8 mouse cellular contexts compared by ENCODE assay signal in the genomic region with DNA sequence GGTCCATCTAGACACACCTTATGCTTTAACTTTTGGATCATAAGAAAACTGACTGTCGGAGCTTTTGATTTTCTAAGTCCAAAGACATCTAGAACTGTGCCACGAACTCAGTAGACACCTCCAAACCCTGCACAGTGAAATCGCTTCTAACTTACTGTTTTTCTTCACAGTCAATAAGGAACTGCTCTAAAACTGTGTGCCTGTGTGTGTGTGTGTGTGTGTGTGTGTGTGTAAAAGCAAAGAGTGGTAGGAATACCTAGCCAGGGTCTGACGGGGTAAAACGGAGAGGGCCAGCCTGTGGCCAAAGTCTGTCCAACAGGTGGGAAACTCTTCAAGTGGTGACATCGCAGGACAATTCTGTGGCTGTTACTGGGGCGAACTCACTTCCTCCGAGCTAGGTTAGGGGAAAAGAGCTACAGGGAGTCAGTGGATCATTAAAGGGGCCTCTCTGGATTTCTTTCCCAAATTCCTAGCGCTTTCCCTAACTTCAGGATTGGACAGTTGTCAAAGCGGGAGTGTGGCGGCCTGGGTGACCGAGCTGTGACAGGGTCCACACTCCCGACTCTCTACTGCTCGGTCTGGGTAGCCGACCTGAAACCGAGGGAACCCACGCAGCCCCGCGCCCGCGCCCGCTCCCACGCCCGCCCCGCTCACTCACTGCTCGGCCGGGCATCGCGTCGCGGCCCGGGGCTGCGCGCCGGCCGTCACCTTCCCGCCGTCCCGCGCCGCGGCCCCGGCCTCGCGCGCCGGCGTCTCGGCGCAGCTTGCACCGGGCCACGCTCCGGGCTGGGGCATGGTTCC. TPM values are rescaled to one million over a fixed set of nuclear protein-coding genes. Genes with fewer than 3 reads are reported as not detected.
DNase-seq lines count a peak whose midpoint lies in the region; ATAC-seq lines count a peak whose summit lies in the region.

No protein-coding gene starts in this region.

- peaks cover 47% of the 10 kb centered on the region for H3K4me1 ChIP-seq in erythroblast, embryonic 14.5 days (ENCODE audit: control insufficient read depth)
- peaks cover 16% of the 10 kb centered on the region for H3K4me1 ChIP-seq in embryonic facial prominence, embryonic 14.5 days (ENCODE audit: control insufficient read depth, insufficient read depth, low read length)
- H3K4me1 ChIP-seq in hindbrain, embryonic 13.5 days (replicated peaks): peaks cover 29% of the 10 kb centered on the region
- H3K4me1 ChIP-seq in liver, embryonic 12.5 days: peaks cover 57% of the 10 kb centered on the region
- peaks cover 31% of the 10 kb centered on the region for H3K4me1 ChIP-seq in neural tube, embryonic 13.5 days (replicated peaks)

- peak overlapping the region; percentile 82 for H3K4me2 ChIP-seq in embryonic facial prominence, embryonic 14.5 days (ENCODE audit: low read depth, low read length)
- peak overlapping the region; percentile 85 for H3K4me2 ChIP-seq in hindbrain, embryonic 13.5 days
- peak overlapping the region; percentile 85 for H3K4me2 ChIP-seq in liver, embryonic 12.5 days
- H3K4me2 ChIP-seq in neural tube, embryonic 13.5 days: peak overlapping the region; percentile 85

- H3K36me3 ChIP-seq in erythroblast, embryonic 14.5 days (ENCODE audit: control insufficient read depth): peaks cover 30% of the 10 kb centered on the region
- peaks cover 19% of the 10 kb centered on the region; the same call in 1 of the 2 replicates for H3K36me3 ChIP-seq in embryonic facial prominence, embryonic 14.5 days (ENCODE audit: control insufficient read depth, insufficient read depth, low read length)
- peaks cover 11% of the 10 kb centered on the region for H3K36me3 ChIP-seq in hindbrain, embryonic 13.5 days
- peaks cover 25% of the 10 kb centered on the region for H3K36me3 ChIP-seq in liver, embryonic 12.5 days
- H3K36me3 ChIP-seq in neural tube, embryonic 13.5 days: peaks cover 18% of the 10 kb centered on the region

- H3K9me3 ChIP-seq in erythroblast, embryonic 14.5 days (ENCODE audit: control insufficient read depth, low read length): no peaks in the 10 kb centered on the region
- no peaks in the 10 kb centered on the region for H3K9me3 ChIP-seq in embryonic facial prominence, embryonic 14.5 days (ENCODE audit: control insufficient read depth, low read length)
- no peaks in the 10 kb centered on the region for H3K9me3 ChIP-seq in hindbrain, embryonic 13.5 days
- H3K9me3 ChIP-seq in liver, embryonic 12.5 days (replicated peaks): no peaks in the 10 kb centered on the region
- H3K9me3 ChIP-seq in neural tube, embryonic 13.5 days: no peaks in the 10 kb centered on the region

- DNase-seq in CD4-positive helper T cell, adult 2 months (ENCODE audit: low read depth, low spot score): peak; percentile 45
- no peak for DNase-seq in embryonic facial prominence, embryonic 14.5 days (ENCODE audit: low spot score)
- no peak for DNase-seq in layer of hippocampus, adult 11-12 months (ENCODE audit: low spot score)

- 3% methylated on average over 30 of the region's 53 CpGs for WGBS in embryonic facial prominence, embryonic 14.5 days
- WGBS in hindbrain, embryonic 13.5 days: 3% methylated on average over 53 of the region's 53 CpGs
- WGBS in liver, embryonic 12.5 days (ENCODE audit: insufficient replicate concordance): 2% methylated on average over 46 of the region's 53 CpGs
- WGBS in neural tube, embryonic 13.5 days: 3% methylated on average over 51 of the region's 53 CpGs

- H3K9ac ChIP-seq in embryonic facial prominence, embryonic 14.5 days (ENCODE audit: low read depth, low read length): peak overlapping the region; percentile 87
- peak overlapping the region; percentile 84 for H3K9ac ChIP-seq in hindbrain, embryonic 13.5 days
- peak overlapping the region; percentile 90 for H3K9ac ChIP-seq in liver, embryonic 12.5 days
- peak overlapping the region; percentile 84 for H3K9ac ChIP-seq in neural tube, embryonic 13.5 days

- no peaks in the 10 kb centered on the region for H3K27me3 ChIP-seq in erythroblast, embryonic 14.5 days (ENCODE audit: control insufficient read depth)
- no peaks in the 10 kb centered on the region for H3K27me3 ChIP-seq in embryonic facial prominence, embryonic 14.5 days (replicated peaks; ENCODE audit: control insufficient read depth, insufficient read depth, low read length)
- H3K27me3 ChIP-seq in hindbrain, embryonic 13.5 days: no peaks in the 10 kb centered on the region
- H3K27me3 ChIP-seq in liver, embryonic 12.5 days (replicated peaks): no peaks in the 10 kb centered on the region
- no peaks in the 10 kb centered on the region for H3K27me3 ChIP-seq in neural tube, embryonic 13.5 days

- peak overlapping the region; percentile 55; the same call in 1 of the 2 replicates for H3K27ac ChIP-seq in embryonic facial prominence, embryonic 14.5 days (replicated peaks; ENCODE audit: low read depth, low read length)
- H3K27ac ChIP-seq in hindbrain, embryonic 13.5 days: peak overlapping the region; percentile 23; the same call in 1 of the 2 replicates
- H3K27ac ChIP-seq in liver, embryonic 12.5 days: peak overlapping the region; percentile 77
- H3K27ac ChIP-seq in neural tube, embryonic 13.5 days (replicated peaks): peak overlapping the region; percentile 59; the same call in 1 of the 2 replicates

- no peak for ATAC-seq in erythroblast, adult 5-6 weeks (replicated peaks; ENCODE audit: low FRiP score, poor library complexity, severe bottlenecking)
- ATAC-seq in embryonic facial prominence, embryonic 14.5 days (ENCODE audit: low read depth): peak; percentile 63; the same call in 1 of the 2 replicates
- peak; percentile 80; the same call in 1 of the 2 replicates for ATAC-seq in hindbrain, embryonic 13.5 days (ENCODE audit: low FRiP score)
- peak; percentile 69 for ATAC-seq in liver, embryonic 12.5 days
- peak; percentile 85 for ATAC-seq in neural tube, embryonic 13.5 days (ENCODE audit: low read depth)

- peak overlapping the region; percentile 94 for H3K4me3 ChIP-seq in erythroblast, embryonic 14.5 days (replicated peaks)
- H3K4me3 ChIP-seq in embryonic facial prominence, embryonic 14.5 days (ENCODE audit: low read depth, low read length): peak overlapping the region; percentile 91
- H3K4me3 ChIP-seq in hindbrain, embryonic 13.5 days: peak overlapping the region; percentile 87
- H3K4me3 ChIP-seq in liver, embryonic 12.5 days: peak overlapping the region; percentile 98
- peak overlapping the region; percentile 88 for H3K4me3 ChIP-seq in neural tube, embryonic 13.5 days

RNA-seq across cellular contexts. Expression of gene Otulin, which starts 0.5 kb away (rescaled TPM):
- polyA plus RNA-seq in erythroblast, embryonic 14.5 days (2012): 1.0 and 1.3 TPM in 2 replicates
- total RNA-seq in erythroblast, adult 5-6 weeks (2015; ENCODE audit: low replicate concordance): 18.4 and 52.8 TPM in 2 replicates
- 11.2 and 11.8 TPM in 2 replicates for total RNA-seq in erythroblast, adult 5-6 weeks (2017; ENCODE audit: low replicate concordance)
- 39.7 and 41.3 TPM in 2 replicates for polyA plus RNA-seq in embryonic facial prominence, embryonic 14.5 days (2014; fragmentation: Nextera tagmentation; extraction: Ambion mirVana)
- 23.1 and 24.1 TPM in 2 replicates for polyA plus RNA-seq in hindbrain, embryonic 13.5 days (2015; fragmentation: Nextera tagmentation; extraction: Ambion mirVana)
- 33.1 and 35.0 TPM in 2 replicates for polyA plus RNA-seq in liver, embryonic 12.5 days (2016; fragmentation: Nextera tagmentation; extraction: Ambion mirVana)
- polyA plus RNA-seq in neural tube, embryonic 13.5 days (2015; fragmentation: Nextera tagmentation; extraction: Ambion mirVana): 24.6 and 31.7 TPM in 2 replicates

RNA-seq across cellular contexts. Expression of gene Otulinl, which starts 51.4 kb away (rescaled TPM):
- 0.01 and 0.07 TPM in 2 replicates for polyA plus RNA-seq in erythroblast, embryonic 14.5 days (2012)
- total RNA-seq in erythroblast, adult 5-6 weeks (2015; ENCODE audit: low replicate concordance): 9.2 and 13.4 TPM in 2 replicates
- 3.7 and 7.5 TPM in 2 replicates for total RNA-seq in erythroblast, adult 5-6 weeks (2017; ENCODE audit: low replicate concordance)
- polyA plus RNA-seq in embryonic facial prominence, embryonic 14.5 days (2014; fragmentation: Nextera tagmentation; extraction: Ambion mirVana): 20.1 and 23.5 TPM in 2 replicates
- 10.3 and 14.3 TPM in 2 replicates for polyA plus RNA-seq in hindbrain, embryonic 13.5 days (2015; fragmentation: Nextera tagmentation; extraction: Ambion mirVana)
- 7.6 and 8.7 TPM in 2 replicates for polyA plus RNA-seq in liver, embryonic 12.5 days (2016; fragmentation: Nextera tagmentation; extraction: Ambion mirVana)
- polyA plus RNA-seq in neural tube, embryonic 13.5 days (2015; fragmentation: Nextera tagmentation; extraction: Ambion mirVana): 11.7 and 14.8 TPM in 2 replicates

Comparison
In these comparisons a context has a peak if more than half of its experiments do, and no peak if none do; other contexts are left out.
1. H3K27ac ChIP-seq: peak in every context shown above with its lines; median percentile 77 in liver, embryonic 12.5 days; 59 in neural tube, embryonic 13.5 days; 55 in embryonic facial prominence, embryonic 14.5 days; 23 in hindbrain, embryonic 13.5 days.
2. RNA of gene Otulin, which starts 0.5 kb away (polyA plus RNA-seq): 39.7 to 41.3 TPM in embryonic facial prominence, embryonic 14.5 days, 33.1 to 35.0 TPM in liver, embryonic 12.5 days, 24.6 to 31.7 TPM in neural tube, embryonic 13.5 days and 23.1 to 24.1 TPM in hindbrain, embryonic 13.5 days; 1.0 to 1.3 TPM in erythroblast, embryonic 14.5 days; every median in the first group is over 10 times any median in the second.
3. Peak in every context shown above with its lines, with median percentiles within 50 percentile points of each other: H3K4me3 ChIP-seq, H3K4me2 ChIP-seq and H3K9ac ChIP-seq.